Mouse (Mus musculus): ENCODE results near the gene Snca. TPM values are rescaled to one million over a fixed set of nuclear protein-coding genes. Genes with fewer than 3 reads are reported as not detected.

Gene Snca
- 4.8 TPM for polyA plus RNA-seq (2017; shearing (Covaris generic))

DNA sequence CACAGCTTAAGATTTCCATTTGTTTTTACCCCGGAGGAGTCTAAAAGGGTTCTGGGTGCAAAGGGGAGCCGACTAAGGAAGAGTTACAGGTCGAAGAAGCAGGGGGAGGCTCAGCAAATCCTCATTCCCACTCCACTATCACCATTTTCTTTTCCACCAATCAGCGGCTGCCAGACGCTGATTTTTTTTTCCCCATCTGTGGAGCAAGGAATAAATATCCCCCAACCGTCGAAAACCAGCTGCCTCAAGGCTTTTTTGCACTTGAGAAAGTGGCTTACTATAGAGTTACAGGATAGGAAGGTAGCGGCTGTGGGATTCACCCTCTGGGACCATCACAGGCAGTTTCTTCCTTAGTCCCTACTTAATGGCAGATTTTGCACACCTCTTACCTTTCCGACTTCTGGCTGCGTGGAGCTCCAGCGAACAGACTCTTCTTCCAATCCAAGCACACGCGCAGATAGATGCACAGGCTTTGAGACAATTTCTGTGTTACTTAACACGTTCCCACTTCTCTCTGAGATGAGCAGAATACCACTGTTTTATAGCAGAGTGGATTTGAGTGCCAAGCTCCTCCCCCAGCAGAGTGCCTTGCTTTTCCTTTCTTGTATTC, at the start of gene Snca:
Snca (minus strand) TSS at position 574 of the 610 bp plus-strand sequence.

Other genes with a start within 250 kb of the Snca start
- not detected for gene Mmrn1, start 95.1 kb upstream of the Snca start, polyA plus RNA-seq (2017; shearing (Covaris generic))

All from inflammation-experienced regulatory T-cells, adult 16 weeks (primary cell).